Mouse (Mus musculus) intestine, embryonic 14.5 days (tissue): ENCODE measurements at regions not wholly inside any gene's neighbourhood (a gene's known extent, or its start where the extent isn't known, plus 50 kb on each side); places are given as distances from the start of the nearest gene placed in this dataset.
A peak's percentile ranks its signal among the peaks of the same experiment; 100 is the strongest.

ENCODE experiments used
- ATAC-seq: fragments of 200-750 bp; cut with Nextera tagmentation; replicated peaks from 2 replicates; pipeline ENCODE4 v1.8.0; 2017; ENCODE audit warnings: low read depth, moderate number of reproducible peaks, moderate TSS enrichment, moderate library complexity; ENCODE audit not compliant: low FRiP score, low TSS enrichment
- DNase-seq: peaks from one replicate; pipeline ENCODE4 v3.0.0-alpha.2; 2018; ENCODE audit warnings: low spot score
- H3K27ac ChIP-seq: fragments of 300-500 bp; sonication (generic); 2 replicates; pipeline ENCODE4 v1.5.1; 2014; ENCODE audit warnings: low read depth, mild to moderate bottlenecking, control low read depth
- H3K27me3 ChIP-seq: fragments of 300-500 bp; sonication (generic); replicated peaks from 2 replicates; pipeline ENCODE4 v1.6.1; 2014; ENCODE audit warnings: low read length, control low read depth; ENCODE audit not compliant: control insufficient read depth, insufficient read depth
- H3K36me3 ChIP-seq: fragments of 300-500 bp; sonication (generic); 2 replicates; pipeline ENCODE4 v1.6.1; 2014; ENCODE audit warnings: low read length, control low read depth; ENCODE audit not compliant: control insufficient read depth, insufficient read depth
- H3K4me1 ChIP-seq: fragments of 300-500 bp; sonication (generic); replicated peaks from 2 replicates; pipeline ENCODE4 v1.6.1; 2014; ENCODE audit warnings: low read length, control low read depth, mixed read lengths; ENCODE audit not compliant: control insufficient read depth, insufficient read depth
- H3K4me2 ChIP-seq: fragments of 300-500 bp; sonication (generic); 2 replicates; pipeline ENCODE4 v1.6.1; 2014; ENCODE audit warnings: low read length
- H3K4me3 ChIP-seq: fragments of 300-500 bp; sonication (generic); 2 replicates; pipeline ENCODE4 v1.5.1; 2014; ENCODE audit warnings: low read depth, low read length, control low read depth, mixed read lengths
- H3K9ac ChIP-seq: fragments of 300-500 bp; sonication (generic); 2 replicates; pipeline ENCODE4 v1.6.1; 2014; ENCODE audit warnings: mild to moderate bottlenecking, low read length
- H3K9me3 ChIP-seq: fragments of 300-500 bp; sonication (generic); 2 replicates; pipeline ENCODE4 v1.6.1; 2016; ENCODE audit warnings: low read length, control low read depth; ENCODE audit not compliant: control insufficient read depth
- WGBS: fragments of 180-500 bp; shearing (Covaris S2); extraction: QIAGEN DNeasy Blood & Tissue Kit; methylation state at CpG from one replicate; pipeline ENCODE4 v1.1.7; 2014; 5-methylcytosine and 5-hydroxymethylcytosine counted together

GRCm38 (mm10) chr16:7544067-7544466 lies 880.9 kb downstream of the Tmem114 start:
- ATAC-seq = no peak
- WGBS = 71% methylated on average over 4 of the region's 4 CpGs

GRCm38 (mm10) chr16:7529811-7530210 lies 895.1 kb downstream of the Tmem114 start:
- Histone ChIP-seq H3K4me1 (no peaks in the 10 kb centered on the region), H3K27ac (no peak overlapping the region), H3K27me3 (no peaks in the 10 kb centered on the region), H3K9me3 (no peaks in the 10 kb centered on the region), H3K4me3 (no peak overlapping the region), H3K36me3 (no peaks in the 10 kb centered on the region), H3K9ac (no peak overlapping the region), H3K4me2 (no peak overlapping the region)
- DNase-seq (no peak), ATAC-seq (no peak)
- WGBS = 89% methylated on average over 2 of the region's 2 CpGs

More at GRCm38 (mm10) chr16:7544067-7544466, 880.9 kb downstream of the Tmem114 start:
- H3K4me3 ChIP-seq = no peak overlapping the region
- H3K9ac ChIP-seq = no peak overlapping the region
- no peak for DNase-seq
- H3K4me2 ChIP-seq = no peak overlapping the region
- H3K9me3 ChIP-seq = no peaks in the 10 kb centered on the region
- no peak overlapping the region for H3K27ac ChIP-seq
- H3K27me3 ChIP-seq = no peaks in the 10 kb centered on the region
- H3K36me3 ChIP-seq = no peaks in the 10 kb centered on the region
- no peaks in the 10 kb centered on the region for H3K4me1 ChIP-seq

GRCm38 (mm10) chr16:7528963-7529362 lies 896.0 kb downstream of the Tmem114 start:
- no peak for ATAC-seq
- 32% methylated on average over 5 of the region's 5 CpGs for WGBS

GRCm38 (mm10) chr16:7527923-7528776 lies 896.8 kb downstream of the Tmem114 start:
- H3K4me2 ChIP-seq = no peak overlapping the region
- H3K27me3 ChIP-seq = no peaks in the 10 kb centered on the region
- DNase-seq (peak; percentile 53), ATAC-seq (no peak)
- H3K36me3 ChIP-seq = no peaks in the 10 kb centered on the region
- H3K4me1 ChIP-seq = no peaks in the 10 kb centered on the region
- no peak overlapping the region for H3K4me3 ChIP-seq
- no peak overlapping the region for H3K27ac ChIP-seq
- no peak overlapping the region for H3K9ac ChIP-seq
- WGBS = 65% methylated on average over 6 of the region's 6 CpGs
- no peaks in the 10 kb centered on the region for H3K9me3 ChIP-seq

More at GRCm38 (mm10) chr16:7528963-7529362, 896.0 kb downstream of the Tmem114 start:
- H3K27me3 ChIP-seq = no peaks in the 10 kb centered on the region
- H3K9me3 ChIP-seq = no peaks in the 10 kb centered on the region
- no peak overlapping the region for H3K4me3 ChIP-seq
- no peak overlapping the region for H3K27ac ChIP-seq
- H3K36me3 ChIP-seq = no peaks in the 10 kb centered on the region
- no peak overlapping the region for H3K4me2 ChIP-seq
- no peaks in the 10 kb centered on the region for H3K4me1 ChIP-seq
- DNase-seq = no peak
- no peak overlapping the region for H3K9ac ChIP-seq

GRCm38 (mm10) chr16:7518711-7519110 lies 906.2 kb downstream of the Tmem114 start:
- no peak overlapping the region for H3K9ac ChIP-seq
- H3K4me3 ChIP-seq = no peak overlapping the region
- no peaks in the 10 kb centered on the region for H3K27me3 ChIP-seq
- H3K9me3 ChIP-seq = peaks cover 15% of the 10 kb centered on the region; the same call in 1 of the 2 replicates
- DNase-seq = no peak
- H3K4me1 ChIP-seq = no peaks in the 10 kb centered on the region
- H3K36me3 ChIP-seq = no peaks in the 10 kb centered on the region
- H3K27ac ChIP-seq = no peak overlapping the region
- no peak for ATAC-seq
- 74% methylated on average over 2 of the region's 2 CpGs for WGBS
- H3K4me2 ChIP-seq = no peak overlapping the region
